Mouse (Mus musculus) cerebellum, postnatal 25 days (tissue): ENCODE measurements around the gene Eef1e1.
A peak's percentile ranks its signal among the peaks of the same experiment; 100 is the strongest.
"Not testable (repeated sequence)": the region's sequence is repeated elsewhere in the genome, so short reads cannot be mapped to it uniquely, and the experiment has no call there.

Experiments used
- DNase-seq, 2 experiments: peaks; one replicate each; pipeline ENCODE4 v3.0.0; 2021; ENCODE audit warnings: mixed read lengths in 2 of 2

Gene Eef1e1

DNA sequence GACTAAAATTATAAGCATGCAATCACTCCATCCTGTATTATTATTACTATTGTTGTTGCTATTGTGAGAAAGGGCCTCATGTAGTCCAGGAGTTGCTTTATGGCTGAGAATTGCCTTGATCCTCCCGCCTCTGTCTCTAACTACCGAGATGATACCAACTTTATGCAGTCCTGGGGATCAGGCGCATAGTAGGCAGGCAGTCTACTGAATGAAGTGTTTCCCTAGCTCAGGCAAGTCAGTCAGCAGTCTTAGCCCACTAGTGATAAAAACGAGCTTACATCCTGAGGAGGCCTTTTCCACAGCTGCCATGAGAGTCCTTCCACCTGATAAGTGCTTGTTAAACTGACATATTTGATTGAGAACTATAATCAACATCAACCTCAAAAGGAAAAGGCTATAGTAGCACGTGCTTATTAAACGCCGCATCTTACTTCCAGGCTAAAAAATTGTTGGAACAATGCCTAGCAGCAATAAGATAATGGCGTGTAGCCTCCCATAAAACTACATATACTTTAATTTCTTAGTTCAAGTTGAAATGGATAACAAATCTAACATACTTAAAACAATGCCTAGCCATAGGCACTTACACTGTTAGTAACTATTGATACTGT, 34.5 kb downstream of the Eef1e1 start:
- no peak for DNase-seq

- DNase-seq = no peak
Observed at GRCm38 (mm10) chr13:38623296-38623695, 35.6 kb downstream of the Eef1e1 start.

GRCm38 (mm10) chr13:38618001-38618630, 40.7 kb downstream of the Eef1e1 start:
- not testable (repeated sequence) for DNase-seq

DNA sequence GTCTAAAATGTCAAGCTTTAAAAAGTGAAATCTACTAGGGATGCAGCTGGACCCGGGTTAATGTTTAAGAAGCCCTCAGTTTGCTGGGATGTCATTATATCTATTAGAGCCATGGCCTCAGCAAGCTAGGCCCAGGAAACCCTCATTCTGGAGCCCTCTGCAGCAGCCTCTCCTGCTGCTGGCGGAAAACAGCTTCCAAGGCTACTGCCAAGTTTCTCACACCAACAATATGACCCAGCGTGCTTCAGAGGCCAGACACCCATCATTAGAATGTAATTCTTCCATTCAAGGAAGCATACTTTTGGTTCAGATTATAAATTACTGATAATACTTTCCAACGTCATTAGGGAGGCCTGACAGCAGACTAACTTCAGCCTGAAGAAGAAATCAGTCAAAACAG, 42.0 kb downstream of the Eef1e1 start:
- no peak for DNase-seq

GRCm38 (mm10) chr13:38615656-38616055, 43.2 kb downstream of the Eef1e1 start:
- no peak for DNase-seq

- no peak for DNase-seq
Observed at GRCm38 (mm10) chr13:38614298-38614697, 44.6 kb downstream of the Eef1e1 start.

DNA sequence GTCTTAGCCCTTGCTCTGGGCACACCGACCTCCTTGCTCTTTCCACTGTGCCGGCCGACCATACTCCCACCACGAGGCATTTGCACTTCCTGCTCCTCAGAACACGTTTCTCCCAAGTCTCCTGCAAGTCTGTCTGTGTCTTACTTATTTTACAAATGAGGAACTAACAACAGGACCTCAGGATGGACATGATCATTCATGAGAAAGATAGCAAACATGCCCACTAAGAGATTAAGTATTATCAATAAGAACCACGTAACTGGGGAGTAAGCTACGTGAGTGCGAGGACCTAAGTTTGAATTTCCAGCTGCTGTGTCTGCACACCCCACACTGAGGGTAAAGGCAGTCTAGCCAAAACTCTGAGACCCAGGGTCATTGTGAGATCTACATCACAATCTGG, 45.3 kb downstream of the Eef1e1 start:
- DNase-seq = no peak

GRCm38 (mm10) chr13:38612608-38613007, 46.2 kb downstream of the Eef1e1 start:
- no peak for DNase-seq

GRCm38 (mm10) chr13:38612179-38612578, 46.7 kb downstream of the Eef1e1 start:
- no peak for DNase-seq

- no peak for DNase-seq
Observed at GRCm38 (mm10) chr13:38610336-38610735, 48.5 kb downstream of the Eef1e1 start.

GRCm38 (mm10) chr13:38607130-38607529, 51.7 kb downstream of the Eef1e1 start:
- no peak for DNase-seq

- peak in 1 of 2 experiments; percentile 17 for DNase-seq
Observed at GRCm38 (mm10) chr13:38605353-38605752, 53.5 kb downstream of the Eef1e1 start.

DNA sequence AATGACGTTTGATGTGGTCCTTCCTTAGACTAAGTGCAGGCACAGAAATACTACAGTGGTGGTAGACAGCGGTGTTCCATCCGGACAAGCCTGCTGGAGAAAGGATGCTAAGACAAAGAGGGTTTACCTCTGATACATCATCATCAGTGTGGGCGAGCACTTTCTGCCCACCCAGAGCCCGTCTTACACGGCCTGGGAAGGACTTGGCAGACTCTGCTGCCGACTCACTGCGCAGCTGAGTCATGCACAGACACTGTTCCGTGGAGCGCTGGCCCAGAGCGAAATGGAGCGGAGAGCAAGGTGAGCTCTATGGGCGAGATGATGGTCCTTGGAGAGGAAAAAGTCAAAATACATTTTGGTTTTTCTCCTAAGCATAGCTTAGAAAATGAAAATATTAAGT, 55.9 kb downstream of the Eef1e1 start:
- DNase-seq = no peak

- DNase-seq = no peak
Observed at GRCm38 (mm10) chr13:38602243-38602832, 56.5 kb downstream of the Eef1e1 start.

GRCm38 (mm10) chr13:38600811-38601210, 58.0 kb downstream of the Eef1e1 start:
- DNase-seq = no peak

DNA sequence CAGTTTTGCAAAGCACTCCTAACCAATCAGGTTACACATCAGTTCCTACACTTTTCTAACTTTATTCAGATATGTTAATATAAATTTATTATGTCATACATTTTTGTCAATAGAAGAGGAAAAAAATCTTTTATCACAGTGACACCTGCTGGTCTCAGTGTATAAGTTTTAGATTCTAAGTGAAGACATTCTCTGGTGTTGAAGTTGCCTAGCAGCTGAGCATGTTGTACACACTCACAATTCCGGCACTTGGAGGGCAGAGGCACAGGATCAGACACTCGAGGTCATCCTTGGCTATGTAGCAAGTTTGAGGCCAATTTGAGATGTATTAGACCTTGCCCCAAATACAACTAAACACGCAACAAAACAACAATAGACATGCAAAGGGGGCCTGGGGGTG, 61.8 kb downstream of the Eef1e1 start:
- no peak for DNase-seq

GRCm38 (mm10) chr13:38596461-38596860, 62.4 kb downstream of the Eef1e1 start:
- no peak for DNase-seq
